In genomic region chr11:69326408-69327156, GRCm38 (mm10) we compare ENCODE assay signal across 8 mouse cellular contexts. TPM values are rescaled to one million over a fixed set of nuclear protein-coding genes. Genes with fewer than 3 reads are reported as not detected.
A peak's percentile ranks its signal among the peaks of the same experiment; 100 is the strongest.
DNase-seq lines count a peak whose midpoint lies in the region; ATAC-seq and TF ChIP-seq lines count a peak whose summit lies in the region.

No protein-coding gene starts in this region.

- H3K4me1 ChIP-seq in heart, adult 2 months (ENCODE audit: control insufficient read depth, insufficient read depth, low read length) = peaks cover 10% of the 10 kb centered on the region
- no peaks in the 10 kb centered on the region for H3K4me1 ChIP-seq in ES-Bruce4 (ENCODE audit: control insufficient read depth, insufficient read depth, low read length)
- H3K4me1 ChIP-seq in embryonic facial prominence, embryonic 12.5 days = peaks cover 41% of the 10 kb centered on the region
- H3K4me1 ChIP-seq in intestine, postnatal 0 days (replicated peaks; ENCODE audit: control insufficient read depth, insufficient read depth, low read length) = 0 out of 2 replicates have a peak, but pooled peaks cover 2% of the 10 kb centered on the region
- peaks cover 43% of the 10 kb centered on the region for H3K4me1 ChIP-seq in midbrain, embryonic 16.5 days (ENCODE audit: control insufficient read depth, insufficient read depth, low read length)

- peak overlapping the region; percentile 89 for H3K4me2 ChIP-seq in embryonic facial prominence, embryonic 12.5 days (replicated peaks)
- peak overlapping the region; percentile 99 for H3K4me2 ChIP-seq in intestine, postnatal 0 days (replicated peaks; ENCODE audit: low read depth)
- peak overlapping the region; percentile 78 for H3K4me2 ChIP-seq in midbrain, embryonic 16.5 days (ENCODE audit: low read length)

- 3% methylated on average over 45 of the region's 45 CpGs for WGBS in heart, adult 2 months
- 2% methylated on average over 45 of the region's 45 CpGs for WGBS in embryonic facial prominence, embryonic 12.5 days
- WGBS in intestine, postnatal 0 days = 2% methylated on average over 44 of the region's 45 CpGs
- under 1% methylated on average over 45 of the region's 45 CpGs for WGBS in midbrain, embryonic 16.5 days

- TF ChIP-seq CTCF in heart, adult 2 months (IDR thresholded peaks at IDR 0.05) = no peak
- TF ChIP-seq CTCF in ES-Bruce4 (IDR thresholded peaks at IDR 0.05; ENCODE audit: low read depth, low read length) = no peak
- no peak for TF ChIP-seq CTCF in intestine, postnatal 0 days (IDR thresholded peaks at IDR 0.05; ENCODE audit: low read depth)

- no peaks in the 10 kb centered on the region for H3K9me3 ChIP-seq in ES-Bruce4 (replicated peaks; ENCODE audit: control insufficient read depth, insufficient read depth, low read length, poor library complexity, severe bottlenecking)
- no peaks in the 10 kb centered on the region for H3K9me3 ChIP-seq in embryonic facial prominence, embryonic 12.5 days
- H3K9me3 ChIP-seq in intestine, postnatal 0 days (ENCODE audit: control insufficient read depth) = no peaks in the 10 kb centered on the region
- no peaks in the 10 kb centered on the region for H3K9me3 ChIP-seq in midbrain, embryonic 16.5 days (replicated peaks; ENCODE audit: control insufficient read depth, low read length, poor library complexity, severe bottlenecking)

- DNase-seq in heart, adult 2 months = no peak
- DNase-seq in heart, postnatal 10 days = no peak
- no peak for DNase-seq in retina, embryonic 14.5 days (ENCODE audit: low spot score)
- no peak for DNase-seq in gastrocnemius, adult 8-10 months (ENCODE audit: low spot score in 2 of 2)

- peak overlapping the region; percentile 76 for H3K9ac ChIP-seq in heart, adult 2 months (ENCODE audit: low read depth, low read length)
- H3K9ac ChIP-seq in ES-Bruce4 (ENCODE audit: low read depth, poor library complexity, severe bottlenecking) = peak overlapping the region; percentile 64
- H3K9ac ChIP-seq in embryonic facial prominence, embryonic 12.5 days = peak overlapping the region; percentile 53
- peak overlapping the region; percentile 46 for H3K9ac ChIP-seq in intestine, postnatal 0 days (ENCODE audit: low read depth, low read length)
- peak overlapping the region; percentile 73 for H3K9ac ChIP-seq in midbrain, embryonic 16.5 days (ENCODE audit: low read depth, low read length)

- no peak for ATAC-seq in embryonic facial prominence, embryonic 12.5 days (ENCODE audit: insufficient number of reproducible peaks, insufficient read depth, low FRiP score, low TSS enrichment)
- ATAC-seq in intestine, postnatal 0 days = no peak
- 0 out of 2 replicates have a peak, but pooled peaks have one; percentile 2 for ATAC-seq in midbrain, embryonic 16.5 days

- TF ChIP-seq POLR2A in heart, adult 2 months (IDR thresholded peaks at IDR 0.05; ENCODE audit: insufficient read depth, low read depth, low read length) = no peak
- no peak for TF ChIP-seq POLR2A in ES-Bruce4 (IDR thresholded peaks at IDR 0.05; ENCODE audit: insufficient read depth, low read length)

- H3K79me2 ChIP-seq in heart, adult 2 months (replicated peaks; ENCODE audit: control insufficient read depth, insufficient read depth, low read length) = no peaks in the 10 kb centered on the region

- peak overlapping the region; percentile 68 for H3K4me3 ChIP-seq in heart, adult 2 months
- H3K4me3 ChIP-seq in ES-Bruce4 (ENCODE audit: low read depth, low read length) = peak overlapping the region; percentile 60
- peak overlapping the region; percentile 51 for H3K4me3 ChIP-seq in embryonic facial prominence, embryonic 12.5 days
- peak overlapping the region; percentile 54 for H3K4me3 ChIP-seq in intestine, postnatal 0 days (ENCODE audit: low read depth, low read length)
- peak overlapping the region; percentile 50 for H3K4me3 ChIP-seq in midbrain, embryonic 16.5 days (ENCODE audit: low read depth, low read length)

- H3K27ac ChIP-seq in heart, adult 2 months = peak overlapping the region; percentile 24
- no peak overlapping the region for H3K27ac ChIP-seq in ES-Bruce4 (ENCODE audit: insufficient read depth, low read length)
- H3K27ac ChIP-seq in embryonic facial prominence, embryonic 12.5 days = 0 out of 2 replicates have a peak overlapping the region, but pooled peaks have one; percentile 0
- no peak overlapping the region for H3K27ac ChIP-seq in intestine, postnatal 0 days (ENCODE audit: low read depth, low read length)
- H3K27ac ChIP-seq in midbrain, embryonic 16.5 days (ENCODE audit: low read length) = no peak overlapping the region

- no peaks in the 10 kb centered on the region for H3K36me3 ChIP-seq in heart, adult 2 months (ENCODE audit: control insufficient read depth, insufficient read depth, low read length)
- H3K36me3 ChIP-seq in ES-Bruce4 (ENCODE audit: control insufficient read depth, insufficient read depth, low read length, poor library complexity, severe bottlenecking) = no peaks in the 10 kb centered on the region
- H3K36me3 ChIP-seq in embryonic facial prominence, embryonic 12.5 days = no peaks in the 10 kb centered on the region
- H3K36me3 ChIP-seq in intestine, postnatal 0 days (ENCODE audit: control insufficient read depth, insufficient read depth) = no peaks in the 10 kb centered on the region
- H3K36me3 ChIP-seq in midbrain, embryonic 16.5 days (ENCODE audit: control insufficient read depth, insufficient read depth, low read length) = no peaks in the 10 kb centered on the region

- H3K27me3 ChIP-seq in heart, adult 2 months (ENCODE audit: control insufficient read depth, insufficient read depth, low read length) = peaks cover 1% of the 10 kb centered on the region; the same call in 1 of the 2 replicates
- peaks cover 9% of the 10 kb centered on the region for H3K27me3 ChIP-seq in ES-Bruce4 (ENCODE audit: control insufficient read depth, insufficient read depth, low read length, poor library complexity, severe bottlenecking)
- peaks cover 21% of the 10 kb centered on the region for H3K27me3 ChIP-seq in embryonic facial prominence, embryonic 12.5 days
- H3K27me3 ChIP-seq in intestine, postnatal 0 days (replicated peaks; ENCODE audit: control insufficient read depth, insufficient read depth, low read length) = peaks cover 5% of the 10 kb centered on the region; the same call in 1 of the 2 replicates
- no peaks in the 10 kb centered on the region; the same call in 1 of the 2 replicates for H3K27me3 ChIP-seq in midbrain, embryonic 16.5 days (ENCODE audit: control insufficient read depth, insufficient read depth, low read depth, low read length)

- intact Hi-C loops in heart, adult 2 months (cut with DNase I) = loop anchor here (2.0 to 10.0 kb wide), 2 partner anchors 38 to 262 kb away; no protein-coding TSS in a partner anchor
- intact Hi-C loops in heart, postnatal 10 days (cut with DNase I) = no loop called here

- no peak for TF ChIP-seq EP300 in heart, adult 2 months (IDR thresholded peaks at IDR 0.05; ENCODE audit: insufficient read depth, low read depth, low read length)
- no peak for TF ChIP-seq EP300 in ES-Bruce4 (IDR thresholded peaks at IDR 0.05; ENCODE audit: insufficient read depth, low read depth, low read length)

RNA-seq across cellular contexts. Expression of gene Kcnab3, which starts 0.5 kb away (rescaled TPM):
- total RNA-seq in heart, adult 2 months (2021) = under 1 TPM; 0.11 to 0.23 TPM
- polyA plus RNA-seq in heart, adult 2 months (2012; rRNA removed) = 0.53 and 0.61 TPM in 2 replicates
- total RNA-seq in heart, postnatal 10 days (2021) = 1 to 10 TPM in 1 of 2 experiments, under 1 TPM in 1; 0.97 to 1.0 TPM
- 2.5 and 3.4 TPM in 2 replicates for polyA plus RNA-seq in ES-Bruce4 (2011; ENCODE audit: insufficient read depth, insufficient read length, low read depth, missing spikeins)
- polyA plus RNA-seq in embryonic facial prominence, embryonic 12.5 days (2016; fragmentation: Nextera tagmentation; extraction: Ambion mirVana) = 2.2 and 2.4 TPM in 2 replicates
- polyA plus RNA-seq in intestine, postnatal 0 days (2015; fragmentation: Nextera tagmentation; extraction: Ambion mirVana) = 1.3 and 1.4 TPM in 2 replicates
- 3.8 and 5.3 TPM in 2 replicates for polyA plus RNA-seq in midbrain, embryonic 16.5 days (2015; fragmentation: Nextera tagmentation; extraction: Ambion mirVana)
- total RNA-seq in gastrocnemius, adult 8-10 months (2022) = under 1 TPM in 1 of 4 experiments, not detected in 3; 0.13 TPM

RNA-seq across cellular contexts. Expression of gene Trappc1, which starts 2.8 kb away (rescaled TPM):
- 10 to 100 TPM; 45.5 to 48.0 TPM for total RNA-seq in heart, adult 2 months (2021)
- 46.6 and 84.3 TPM in 2 replicates for polyA plus RNA-seq in heart, adult 2 months (2012; rRNA removed)
- 10 to 100 TPM; 71.8 to 73.7 TPM for total RNA-seq in heart, postnatal 10 days (2021)
- 89.1 and 96.0 TPM in 2 replicates for polyA plus RNA-seq in ES-Bruce4 (2011; ENCODE audit: insufficient read depth, insufficient read length, low read depth, missing spikeins)
- 164 and 173 TPM in 2 replicates for polyA plus RNA-seq in embryonic facial prominence, embryonic 12.5 days (2016; fragmentation: Nextera tagmentation; extraction: Ambion mirVana)
- polyA plus RNA-seq in intestine, postnatal 0 days (2015; fragmentation: Nextera tagmentation; extraction: Ambion mirVana) = 173 and 182 TPM in 2 replicates
- 173 and 179 TPM in 2 replicates for polyA plus RNA-seq in midbrain, embryonic 16.5 days (2015; fragmentation: Nextera tagmentation; extraction: Ambion mirVana)
- 10 to 100 TPM; 33.6 to 42.2 (median 37.9) TPM for total RNA-seq in gastrocnemius, adult 8-10 months (2022)

RNA-seq across cellular contexts. Expression of gene Cntrob, which starts 3.0 kb away (rescaled TPM):
- 1 to 10 TPM; 2.3 to 2.5 TPM for total RNA-seq in heart, adult 2 months (2021)
- 3.0 and 4.0 TPM in 2 replicates for polyA plus RNA-seq in heart, adult 2 months (2012; rRNA removed)
- 1 to 10 TPM; 5.7 to 8.6 TPM for total RNA-seq in heart, postnatal 10 days (2021)
- 25.9 and 27.5 TPM in 2 replicates for polyA plus RNA-seq in ES-Bruce4 (2011; ENCODE audit: insufficient read depth, insufficient read length, low read depth, missing spikeins)
- 31.2 and 34.1 TPM in 2 replicates for polyA plus RNA-seq in embryonic facial prominence, embryonic 12.5 days (2016; fragmentation: Nextera tagmentation; extraction: Ambion mirVana)
- 7.4 and 7.9 TPM in 2 replicates for polyA plus RNA-seq in intestine, postnatal 0 days (2015; fragmentation: Nextera tagmentation; extraction: Ambion mirVana)
- 19.2 and 21.7 TPM in 2 replicates for polyA plus RNA-seq in midbrain, embryonic 16.5 days (2015; fragmentation: Nextera tagmentation; extraction: Ambion mirVana)
- total RNA-seq in gastrocnemius, adult 8-10 months (2022) = 1 to 10 TPM in 1 of 4 experiments, under 1 TPM in 3; 0.72 to 1.5 (median 0.88) TPM

RNA-seq across cellular contexts. Expression of gene Rnf227, which starts 13.7 kb away (rescaled TPM):
- under 1 TPM; 0.31 to 0.36 TPM for total RNA-seq in heart, adult 2 months (2021)
- polyA plus RNA-seq in heart, adult 2 months (2012; rRNA removed) = 0.51 and 0.82 TPM in 2 replicates
- total RNA-seq in heart, postnatal 10 days (2021) = 1 to 10 TPM in 1 of 2 experiments, under 1 TPM in 1; 0.89 to 1.7 TPM
- polyA plus RNA-seq in ES-Bruce4 (2011; ENCODE audit: insufficient read depth, insufficient read length, low read depth, missing spikeins) = 1.7 and 3.3 TPM in 2 replicates
- 24.1 and 25.0 TPM in 2 replicates for polyA plus RNA-seq in embryonic facial prominence, embryonic 12.5 days (2016; fragmentation: Nextera tagmentation; extraction: Ambion mirVana)
- polyA plus RNA-seq in intestine, postnatal 0 days (2015; fragmentation: Nextera tagmentation; extraction: Ambion mirVana) = 7.8 and 7.9 TPM in 2 replicates
- 297 and 334 TPM in 2 replicates for polyA plus RNA-seq in midbrain, embryonic 16.5 days (2015; fragmentation: Nextera tagmentation; extraction: Ambion mirVana)
- under 1 TPM in 1 of 4 experiments, not detected in 3; 0.22 TPM for total RNA-seq in gastrocnemius, adult 8-10 months (2022)

RNA-seq across cellular contexts. Expression of gene Chd3, which starts 42.6 kb away (rescaled TPM):
- 10 to 100 TPM; 18.3 to 20.2 TPM for total RNA-seq in heart, adult 2 months (2021)
- polyA plus RNA-seq in heart, adult 2 months (2012; rRNA removed) = 20.3 and 22.2 TPM in 2 replicates
- 10 to 100 TPM; 62.0 to 66.7 TPM for total RNA-seq in heart, postnatal 10 days (2021)
- 21.9 and 25.7 TPM in 2 replicates for polyA plus RNA-seq in ES-Bruce4 (2011; ENCODE audit: insufficient read depth, insufficient read length, low read depth, missing spikeins)
- polyA plus RNA-seq in embryonic facial prominence, embryonic 12.5 days (2016; fragmentation: Nextera tagmentation; extraction: Ambion mirVana) = 130 and 135 TPM in 2 replicates
- 19.4 and 24.8 TPM in 2 replicates for polyA plus RNA-seq in intestine, postnatal 0 days (2015; fragmentation: Nextera tagmentation; extraction: Ambion mirVana)
- 82.8 and 86.1 TPM in 2 replicates for polyA plus RNA-seq in midbrain, embryonic 16.5 days (2015; fragmentation: Nextera tagmentation; extraction: Ambion mirVana)
- 1 to 10 TPM; 4.2 to 9.0 (median 5.5) TPM for total RNA-seq in gastrocnemius, adult 8-10 months (2022)

Comparison
In these comparisons a context has a peak if more than half of its experiments do, and no peak if none do; other contexts are left out.
1. H3K27ac ChIP-seq: peak in heart, adult 2 months (single experiment) and embryonic facial prominence, embryonic 12.5 days (single experiment); none in ES-Bruce4 (single experiment), intestine, postnatal 0 days (single experiment) and midbrain, embryonic 16.5 days (single experiment).
2. Peak in every context shown above with its lines, with median percentiles within 50 percentile points of each other: H3K4me3 ChIP-seq, H3K9ac ChIP-seq and H3K4me2 ChIP-seq.